Mouse (Mus musculus) mouse embryonic stem cell (cell line): ENCODE results near the gene Pde4b.

Source experiments
- in situ Hi-C, 2 experiments: fragments of 300-500 bp; cut with MboI; formaldehyde crosslinking; loops; 1 replicate in 1 of 2; 3 replicates in 1 of 2; pipeline ENCODE4 v1.14.3; 2019 to 2020; ENCODE audit warnings: low sequenced_read_pairs in 2 of 2, low pct_unique_long_range_greater_than_20kb in 1 of 2, mixed read lengths in 1 of 2; ENCODE audit not compliant: unreplicated experiment in 1 of 2

Gene Pde4b

GRCm38 (mm10) chr4:102572591-102572990 is 485.2 kb downstream of the Pde4b start:
- in situ Hi-C loops: no loop called here

DNA sequence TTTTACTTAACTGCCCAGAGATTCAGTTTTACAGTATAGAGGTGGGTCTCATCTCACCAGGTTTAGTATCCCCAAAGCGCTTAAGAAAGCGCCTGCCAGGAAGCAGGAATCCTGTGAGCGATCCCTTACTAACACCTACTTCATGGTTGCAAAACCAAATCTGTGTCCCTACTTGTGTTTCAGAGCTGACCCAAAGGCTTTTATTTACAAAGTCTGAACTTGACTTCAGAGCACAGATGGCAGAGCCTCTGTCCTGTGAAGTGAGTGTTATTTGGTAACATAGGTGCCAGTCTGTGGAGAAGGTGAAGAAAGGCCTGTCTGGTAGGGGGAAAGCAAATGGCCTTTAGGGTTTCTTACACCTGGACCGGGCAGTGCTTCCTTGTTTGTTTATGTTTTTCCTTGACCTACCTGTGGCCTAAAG is 486.0 kb downstream of the Pde4b start:
- in situ Hi-C loops: no loop called here

GRCm38 (mm10) chr4:102574226-102574625 is 486.9 kb downstream of the Pde4b start:
- in situ Hi-C loops: no loop called here

- in situ Hi-C loops: no loop called here
Measured at GRCm38 (mm10) chr4:102574666-102575254, 487.4 kb downstream of the Pde4b start.

DNA sequence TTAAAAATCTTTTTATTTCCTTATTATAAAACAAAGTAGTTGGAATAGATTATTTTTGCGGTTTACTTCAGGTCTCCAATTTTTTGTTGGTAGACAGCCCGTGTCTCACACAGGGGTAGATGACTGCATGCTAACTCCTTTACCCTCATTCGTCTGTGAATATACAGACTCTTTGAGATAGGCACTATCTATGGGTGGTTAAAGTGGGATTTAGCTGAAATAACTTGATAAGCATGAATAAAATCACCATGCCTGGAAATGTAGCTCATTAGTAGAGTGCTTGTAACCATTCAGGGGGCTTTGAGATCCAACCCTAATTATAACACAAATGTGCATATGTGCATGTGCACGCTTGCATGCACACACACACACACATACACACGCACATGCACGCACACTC is 488.8 kb downstream of the Pde4b start:
- in situ Hi-C loops: no loop called here

DNA sequence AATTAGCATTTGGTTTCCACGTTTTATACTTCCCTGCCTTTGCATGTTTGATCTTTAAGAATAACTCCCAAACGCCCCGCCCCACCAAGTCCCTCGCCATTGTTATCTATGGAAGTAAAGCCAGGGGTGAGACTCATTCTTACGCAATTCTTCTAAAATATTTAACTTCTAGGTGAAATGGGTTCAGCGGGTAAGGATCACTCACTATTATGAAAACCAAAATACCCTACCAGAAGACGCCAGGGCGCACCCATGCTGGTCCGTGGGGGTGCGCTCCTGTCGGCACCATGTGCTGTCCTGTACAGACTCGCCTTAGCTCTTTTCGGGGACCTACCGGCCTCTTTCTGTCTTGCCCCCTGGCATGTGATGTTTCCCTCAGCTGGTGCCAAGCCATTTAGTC is 490.3 kb downstream of the Pde4b start:
- in situ Hi-C loops: no loop called here

GRCm38 (mm10) chr4:102579051-102579450 is 491.7 kb downstream of the Pde4b start:
- in situ Hi-C loops: no loop called here

DNA sequence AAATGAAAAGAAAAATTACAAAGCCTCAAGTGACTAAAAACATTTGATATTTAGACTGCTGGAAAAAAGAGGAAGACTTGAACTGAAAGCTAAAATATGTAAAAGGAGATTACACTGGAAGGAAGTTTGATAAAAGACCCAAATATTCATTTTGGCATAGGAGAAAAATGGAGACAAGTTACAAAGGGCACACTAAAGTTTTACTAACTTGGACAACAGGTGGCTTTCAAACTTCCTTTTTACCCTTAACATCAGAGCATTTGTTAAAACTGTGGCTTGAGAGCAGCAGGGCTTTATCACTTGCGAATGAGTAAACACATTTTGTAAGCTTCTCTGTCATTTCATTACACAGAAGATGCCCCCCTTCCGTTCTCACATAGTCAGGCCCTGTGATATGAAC is 492.4 kb downstream of the Pde4b start:
- in situ Hi-C loops: no loop called here

GRCm38 (mm10) chr4:102582165-102582749 is 494.9 kb downstream of the Pde4b start:
- in situ Hi-C loops: no loop called here

- in situ Hi-C loops: no loop called here
Measured at GRCm38 (mm10) chr4:102582963-102583362, 495.6 kb downstream of the Pde4b start.

GRCm38 (mm10) chr4:102583469-102583868 is 496.1 kb downstream of the Pde4b start:
- in situ Hi-C loops: no loop called here

GRCm38 (mm10) chr4:102584601-102585265 is 497.4 kb downstream of the Pde4b start:
- in situ Hi-C loops: no loop called here

GRCm38 (mm10) chr4:102585541-102585940 is 498.2 kb downstream of the Pde4b start:
- in situ Hi-C loops: no loop called here

GRCm38 (mm10) chr4:102586787-102587186 is 499.4 kb downstream of the Pde4b start:
- in situ Hi-C loops: no loop called here

- in situ Hi-C loops: no loop called here
Measured at GRCm38 (mm10) chr4:102588668-102589455, 501.5 kb downstream of the Pde4b start.

DNA sequence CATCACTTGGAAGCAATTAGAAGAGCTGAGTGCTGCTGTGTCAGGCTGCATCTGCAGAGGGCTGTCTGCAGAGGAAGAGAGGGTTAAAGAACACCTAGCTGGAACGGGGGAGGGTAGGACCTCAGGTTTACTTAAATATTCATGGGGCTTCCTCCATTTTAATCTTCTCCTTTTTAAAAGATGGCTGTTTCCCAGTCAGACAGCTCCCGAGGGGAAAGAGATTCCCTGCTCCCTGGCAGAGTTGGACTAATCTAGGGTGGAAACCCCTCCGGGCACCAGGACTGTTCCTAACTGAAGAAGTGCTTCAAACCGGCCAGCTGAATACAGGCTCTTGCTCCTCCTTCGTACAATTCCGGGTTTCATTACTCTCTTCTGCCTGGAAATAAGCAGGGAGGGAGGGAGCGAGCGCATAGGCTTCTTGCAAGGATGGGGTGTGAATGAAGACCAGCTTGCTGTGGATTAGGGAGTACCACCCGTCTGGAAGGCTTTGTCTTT is 502.2 kb downstream of the Pde4b start:
- in situ Hi-C loops: no loop called here

DNA sequence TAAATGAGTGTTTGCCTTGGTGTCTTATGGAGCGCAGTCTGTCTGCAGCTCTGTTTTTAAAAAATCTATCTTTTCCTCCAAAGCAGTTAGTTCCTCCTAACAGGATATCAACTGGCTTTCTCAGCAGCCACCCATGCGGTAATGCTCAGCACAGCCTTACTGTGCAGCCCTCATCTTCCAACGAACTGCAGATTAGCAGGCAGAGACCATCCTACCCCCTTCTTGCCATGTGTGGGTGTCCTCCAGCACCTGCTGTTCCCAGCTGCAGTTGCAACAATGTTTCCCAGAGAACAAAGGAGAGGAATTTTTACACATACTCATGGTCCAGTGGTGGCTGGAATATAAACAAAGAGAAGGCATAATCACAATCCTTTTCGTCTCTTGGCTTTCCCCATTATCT is 504.5 kb downstream of the Pde4b start:
- in situ Hi-C loops: no loop called here

DNA sequence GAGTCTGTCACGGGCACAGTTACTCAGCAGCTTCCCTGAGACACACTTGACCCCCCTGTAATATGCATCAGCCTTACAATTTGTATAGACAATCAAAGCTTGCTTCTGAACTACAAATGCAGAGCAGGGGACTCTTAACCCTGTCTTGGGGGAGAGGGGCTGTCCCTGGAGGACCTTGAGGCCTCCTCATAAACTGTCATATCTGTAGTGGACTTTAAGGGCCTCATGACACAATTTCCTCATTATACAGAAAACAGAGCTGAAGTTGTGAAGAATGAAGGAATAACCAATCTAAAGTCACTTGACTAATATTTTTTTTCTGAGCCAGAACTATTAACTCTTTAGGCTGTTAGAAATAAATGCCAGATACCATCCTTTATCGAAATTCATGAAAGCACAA is 505.2 kb downstream of the Pde4b start:
- in situ Hi-C loops: no loop called here

DNA sequence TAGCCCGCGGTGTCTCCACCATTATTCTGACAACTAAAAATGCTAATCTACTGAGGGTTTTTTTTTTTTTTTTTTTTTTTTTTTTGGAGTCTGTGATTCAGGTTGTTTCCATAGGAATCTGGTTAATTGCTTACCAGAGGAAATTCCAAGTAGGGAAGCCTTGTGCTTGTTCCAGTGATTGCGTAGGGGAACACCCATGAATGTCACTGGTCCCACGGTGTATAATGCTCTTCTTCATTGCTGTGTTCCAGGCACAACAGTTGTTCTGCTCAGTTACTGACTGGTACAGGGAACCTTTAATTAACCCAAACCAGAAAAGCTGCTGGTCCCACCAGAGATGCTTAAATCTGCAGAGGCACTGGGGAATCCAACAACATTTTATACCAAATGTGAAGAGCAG is 506.3 kb downstream of the Pde4b start:
- in situ Hi-C loops: no loop called here
